Mouse (Mus musculus): ENCODE results near the gene Dnah3.

- no peak for TF ChIP-seq CTCF (IDR thresholded peaks at IDR 0.05; ENCODE audit: low read depth, low read length)
- TF ChIP-seq POLR2AphosphoS5 (IDR thresholded peaks at IDR 0.05; ENCODE audit: insufficient replicate concordance, low read depth, low read length), result no peak
Observed at GRCm38 (mm10) chr7:119911727-119912126, 183.4 kb downstream of the Dnah3 start.

Measured in G1E (cell line).